Mouse (Mus musculus): ENCODE data around the gene Sec63. TPM values are rescaled to one million over a fixed set of nuclear protein-coding genes. Genes with fewer than 3 reads are reported as not detected.

Gene Sec63
- total RNA-seq, 2 experiments from 2014 or later, result 39.2 to 49.4 TPM

GRCm38 (mm10) chr10:42827155-42827554, 65.9 kb downstream of the Sec63 start:
- no peak for DNase-seq (ENCODE audit: low spot score in 2 of 2)

- DNase-seq (ENCODE audit: low spot score in 2 of 2), result no peak
Observed at GRCm38 (mm10) chr10:42830007-42830406, 68.7 kb downstream of the Sec63 start.

DNA sequence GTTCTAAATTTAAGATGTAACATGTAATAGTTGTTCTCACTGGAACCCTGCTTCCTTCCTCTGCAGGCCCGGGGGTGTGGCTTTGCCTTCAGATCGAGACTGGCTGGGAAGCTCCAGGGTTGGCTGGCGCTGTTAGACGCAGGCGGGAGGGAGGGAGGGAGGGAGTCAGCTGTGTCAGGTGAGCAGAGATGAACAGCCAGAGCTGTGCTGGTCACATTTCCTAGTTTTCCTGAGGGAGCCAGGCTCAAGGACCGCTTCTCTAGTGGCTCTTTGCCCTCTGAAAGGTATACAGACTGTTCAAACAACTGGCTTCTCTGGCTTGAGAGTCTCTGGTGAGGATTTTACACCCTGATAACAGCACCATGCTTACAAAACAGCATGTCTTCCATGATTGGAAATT, 69.1 kb downstream of the Sec63 start:
- DNase-seq (ENCODE audit: low spot score in 2 of 2), result no peak

DNA sequence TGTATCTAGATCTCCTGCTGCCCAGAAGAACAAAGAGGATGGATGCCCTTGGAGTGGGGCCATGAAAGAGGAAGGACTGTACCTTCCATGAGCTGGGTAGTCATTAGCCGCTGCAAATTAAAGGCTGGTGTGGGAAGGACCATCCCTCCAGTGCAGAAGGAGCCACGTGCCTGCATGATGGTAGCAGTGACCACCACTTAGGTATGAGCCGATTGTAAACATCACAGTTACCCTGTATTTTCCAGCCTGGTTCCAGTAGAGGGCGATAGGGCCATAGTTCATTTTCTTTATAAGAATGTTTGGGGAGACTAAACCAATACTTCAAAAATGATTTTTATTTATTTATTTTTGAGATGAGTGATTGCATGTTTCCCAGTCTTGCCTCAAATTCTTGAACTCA, 71.4 kb downstream of the Sec63 start:
- no peak for DNase-seq (ENCODE audit: low spot score in 2 of 2)

DNA sequence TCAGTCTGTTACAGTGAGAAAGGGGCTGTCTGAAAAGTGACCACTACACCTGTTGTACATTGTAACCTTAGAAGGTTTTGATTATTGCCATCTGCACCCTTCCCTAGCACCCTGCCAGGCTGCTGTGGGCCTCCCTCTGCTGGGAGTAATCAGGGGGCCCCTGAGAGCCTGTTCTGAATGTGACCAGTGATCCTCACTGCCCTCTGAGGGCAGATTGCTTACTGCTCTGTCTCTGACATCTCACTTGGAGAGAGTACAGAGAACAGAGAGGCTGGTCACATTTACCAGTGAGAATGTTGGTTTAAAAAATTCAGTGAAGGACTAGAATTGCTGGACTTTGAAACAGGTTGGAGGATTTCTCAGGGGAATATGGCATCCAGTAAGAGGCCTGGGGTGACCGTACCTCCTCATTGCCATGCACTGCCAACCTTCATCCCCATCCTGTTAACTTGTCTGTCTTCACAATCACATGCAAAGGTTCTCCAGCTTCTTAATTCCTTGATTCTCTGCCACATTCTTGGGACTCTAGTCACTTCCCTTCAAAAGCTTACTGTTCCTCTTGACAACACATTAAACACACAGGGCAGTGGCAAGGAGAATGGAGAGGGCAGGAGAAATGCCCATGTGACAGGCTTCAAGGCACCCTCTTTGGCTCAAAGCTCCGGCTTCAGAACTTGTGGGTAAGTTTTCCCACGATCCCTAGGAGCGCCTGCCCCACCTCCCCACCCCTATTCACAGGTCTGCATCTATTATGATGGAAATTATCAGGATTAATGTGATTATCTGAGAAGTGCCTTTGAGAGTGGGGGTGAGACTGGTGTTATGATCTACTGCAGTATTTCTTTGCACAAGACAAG, 72.8 kb downstream of the Sec63 start:
- no peak for DNase-seq (ENCODE audit: low spot score in 2 of 2)

DNA sequence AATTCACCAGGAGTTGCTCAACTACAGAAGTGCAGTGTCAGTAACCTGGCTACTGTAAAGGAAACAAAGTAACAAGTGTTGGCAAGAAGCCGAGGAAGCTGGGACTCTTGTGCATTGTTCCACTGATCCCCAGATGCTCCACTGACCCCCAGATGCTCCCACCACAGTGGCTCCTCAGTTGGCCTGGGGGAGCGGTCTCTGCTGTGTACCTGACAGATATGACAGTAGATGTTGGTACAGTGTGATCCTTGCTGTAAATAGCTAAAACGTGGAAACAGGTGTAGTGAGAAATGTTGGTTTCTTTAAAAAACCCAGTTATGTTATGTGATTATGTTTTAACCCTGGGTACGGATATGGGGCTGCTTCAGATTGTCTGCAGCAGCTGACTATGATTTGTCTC, 76.8 kb downstream of the Sec63 start:
- DNase-seq (ENCODE audit: low spot score in 2 of 2), result no peak

DNA sequence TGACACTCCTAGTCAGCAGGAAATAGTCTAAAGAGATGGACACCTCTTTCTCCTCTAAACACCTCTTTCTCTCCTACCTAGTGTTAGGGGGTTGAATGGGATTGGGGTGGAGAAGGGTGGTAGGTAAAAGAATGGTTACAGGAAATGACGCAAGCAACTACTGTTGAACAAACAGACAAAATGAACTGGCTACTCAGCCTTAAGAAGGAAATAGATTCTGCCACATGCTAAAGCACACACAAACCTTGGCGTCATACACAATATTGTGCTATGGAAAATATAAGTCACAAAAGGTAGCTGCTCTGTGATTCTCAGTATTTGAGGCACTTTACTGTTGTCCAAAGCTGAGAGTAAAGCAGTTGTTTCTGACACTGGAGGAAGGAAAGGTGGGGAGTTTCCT, 77.4 kb downstream of the Sec63 start:
- no peak for DNase-seq (ENCODE audit: low spot score in 2 of 2)

DNA sequence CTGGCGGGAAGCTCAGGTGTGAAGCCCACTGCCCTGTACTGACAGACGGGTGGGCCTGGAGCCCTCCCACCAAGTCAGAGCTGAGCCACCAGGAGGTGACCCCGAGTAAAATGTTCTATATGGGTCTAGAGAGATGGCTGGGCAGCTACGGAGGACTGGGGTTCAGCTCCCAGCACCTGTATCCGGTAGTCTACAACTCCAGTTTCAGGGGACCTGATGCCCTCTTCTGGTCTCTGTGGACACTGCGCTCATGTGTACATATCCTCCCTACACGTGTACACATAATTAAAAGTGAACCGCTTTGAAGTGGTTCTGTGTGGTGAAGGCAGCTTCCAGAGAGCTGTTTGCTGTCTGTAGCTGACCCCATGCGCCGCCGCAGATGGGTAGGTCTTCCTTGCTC, 78.7 kb downstream of the Sec63 start:
- DNase-seq (ENCODE audit: low spot score in 2 of 2), result no peak

DNA sequence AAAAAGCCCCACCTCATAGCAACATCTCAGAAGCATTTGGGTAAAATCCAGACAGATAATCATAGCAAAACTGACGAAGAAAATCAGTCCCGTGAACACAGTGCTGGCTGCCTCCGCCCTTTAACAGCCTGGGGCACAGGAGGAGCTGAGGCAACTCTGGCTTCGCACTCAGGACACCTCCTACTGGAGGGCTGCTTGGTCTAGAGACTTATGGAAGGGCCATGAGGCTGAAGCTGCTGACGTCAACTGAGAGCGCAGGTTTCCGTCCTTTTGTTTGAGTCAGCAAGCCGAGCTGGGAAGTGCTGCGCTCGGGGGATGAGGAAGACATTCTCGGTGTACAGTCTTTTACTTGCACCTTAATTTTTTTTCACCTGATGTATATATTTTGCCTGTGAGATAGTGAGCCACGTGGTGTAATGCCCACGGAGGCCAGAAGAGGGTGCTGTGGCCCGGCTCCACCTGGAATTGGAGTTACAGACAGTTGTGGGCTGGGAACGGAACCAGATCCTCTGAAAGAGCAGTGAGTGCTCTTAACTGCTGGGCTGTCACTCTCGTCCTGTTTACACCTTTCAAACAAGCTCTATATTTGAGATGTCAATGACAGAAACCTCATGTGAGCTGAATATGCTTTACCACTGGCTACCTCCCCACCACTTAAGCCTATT, 80.4 kb downstream of the Sec63 start:
- DNase-seq (ENCODE audit: low spot score in 2 of 2), result no peak

DNA sequence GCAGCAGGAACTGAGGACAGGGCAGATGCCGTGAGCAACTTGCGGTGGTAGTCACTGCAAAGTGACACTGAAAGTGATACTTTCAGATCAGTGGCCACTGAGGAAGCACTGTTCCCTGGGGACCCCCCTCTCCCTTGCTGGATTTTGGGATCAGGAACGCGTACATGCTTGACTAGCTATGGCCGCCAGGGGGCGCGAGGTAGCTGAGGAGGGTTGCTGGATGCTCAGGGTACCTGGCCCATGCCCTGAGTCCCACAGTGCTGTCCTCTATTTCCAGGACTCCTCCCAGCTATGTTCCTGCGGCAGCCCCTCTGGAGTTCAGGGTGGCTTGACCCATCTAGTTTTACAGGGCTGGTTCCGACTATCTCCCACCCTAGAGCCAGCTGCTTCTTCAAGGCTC, 81.1 kb downstream of the Sec63 start:
- DNase-seq (ENCODE audit: low spot score in 2 of 2), result peak; percentile 79 to 80

GRCm38 (mm10) chr10:42843416-42843815, 82.1 kb downstream of the Sec63 start:
- no peak for DNase-seq (ENCODE audit: low spot score in 2 of 2)

DNA sequence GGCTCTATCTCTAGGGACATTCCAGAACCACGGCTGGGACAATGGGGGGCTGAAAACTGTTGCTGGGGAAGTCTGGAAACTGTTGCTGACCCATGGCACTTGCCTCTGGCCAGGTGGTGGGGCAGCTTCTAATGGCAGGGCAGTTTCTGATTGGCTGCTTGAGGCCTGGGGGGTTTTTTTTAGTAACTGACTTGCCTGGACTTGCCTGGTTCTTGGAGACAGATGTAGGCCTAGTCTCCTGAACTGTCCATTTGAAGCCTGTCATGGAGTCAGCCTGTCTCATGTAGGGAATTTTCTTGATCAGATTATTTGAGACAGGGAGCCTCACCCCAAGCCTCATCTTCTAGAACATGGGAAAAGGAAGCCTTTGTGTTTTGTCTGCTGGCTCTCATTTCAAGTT, 84.2 kb downstream of the Sec63 start:
- no peak for DNase-seq (ENCODE audit: low spot score in 2 of 2)

- no peak for DNase-seq (ENCODE audit: low spot score in 2 of 2)
Observed at GRCm38 (mm10) chr10:42848179-42849080, 87.1 kb downstream of the Sec63 start.

DNA sequence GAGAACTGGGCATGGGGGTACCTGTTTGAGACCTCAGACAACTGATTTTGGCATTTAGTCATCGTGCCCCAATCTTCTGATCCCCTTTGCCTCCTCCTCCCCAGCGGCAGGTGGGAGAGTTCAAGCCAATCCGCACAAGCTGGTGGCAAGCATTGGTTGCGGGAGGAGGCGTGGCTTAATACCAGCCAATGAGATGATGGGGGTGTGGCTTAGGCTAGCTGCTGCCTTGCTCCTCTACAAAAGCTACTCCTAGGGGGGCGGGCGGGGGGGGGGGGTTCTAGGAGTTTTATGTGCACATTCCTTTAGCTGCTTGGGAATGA, 87.7 kb downstream of the Sec63 start:
- no peak for DNase-seq (ENCODE audit: low spot score in 2 of 2)

DNA sequence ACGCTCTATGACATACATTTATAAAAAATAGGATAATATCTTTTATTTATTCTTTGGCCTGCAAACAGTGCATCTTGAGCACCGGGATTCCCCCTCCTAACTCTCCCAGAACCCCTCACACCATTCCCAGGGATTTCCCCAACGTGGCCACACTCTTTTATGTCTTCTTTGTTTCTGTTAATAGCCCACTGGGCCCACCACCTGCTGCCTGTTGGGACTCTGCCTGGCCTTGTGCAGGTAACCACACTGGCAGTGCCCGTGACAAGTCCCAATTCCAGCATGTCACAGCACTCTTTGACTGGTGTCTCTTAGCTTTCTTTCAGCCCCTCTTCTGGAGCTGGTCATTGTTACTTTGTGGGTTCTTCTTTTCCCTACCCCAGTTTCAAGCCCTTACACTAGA, 93.5 kb downstream of the Sec63 start:
- DNase-seq (ENCODE audit: low spot score in 2 of 2), result no peak

DNA sequence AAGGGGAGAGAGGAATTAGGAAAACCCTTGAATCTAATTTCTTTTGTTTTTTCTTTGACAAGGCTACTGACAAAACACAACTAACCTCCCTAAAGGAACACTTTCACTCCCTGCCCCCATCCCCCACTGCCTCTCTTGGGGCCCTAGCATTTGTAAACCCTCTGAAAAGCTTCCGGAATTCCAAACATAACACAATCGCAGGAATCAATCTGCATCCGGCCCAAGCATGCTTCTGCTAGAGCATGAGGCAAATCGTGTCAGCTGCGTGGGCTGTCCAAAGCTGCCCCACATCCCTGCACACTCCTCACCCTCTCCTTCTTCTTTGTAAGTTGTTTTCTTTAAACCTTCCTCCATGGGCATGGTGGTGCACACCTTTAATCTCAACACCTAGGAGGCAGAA, 94.0 kb downstream of the Sec63 start:
- no peak for DNase-seq (ENCODE audit: low spot score in 2 of 2)

GRCm38 (mm10) chr10:42856574-42856973, 95.3 kb downstream of the Sec63 start:
- no peak for DNase-seq (ENCODE audit: low spot score in 2 of 2)

DNA sequence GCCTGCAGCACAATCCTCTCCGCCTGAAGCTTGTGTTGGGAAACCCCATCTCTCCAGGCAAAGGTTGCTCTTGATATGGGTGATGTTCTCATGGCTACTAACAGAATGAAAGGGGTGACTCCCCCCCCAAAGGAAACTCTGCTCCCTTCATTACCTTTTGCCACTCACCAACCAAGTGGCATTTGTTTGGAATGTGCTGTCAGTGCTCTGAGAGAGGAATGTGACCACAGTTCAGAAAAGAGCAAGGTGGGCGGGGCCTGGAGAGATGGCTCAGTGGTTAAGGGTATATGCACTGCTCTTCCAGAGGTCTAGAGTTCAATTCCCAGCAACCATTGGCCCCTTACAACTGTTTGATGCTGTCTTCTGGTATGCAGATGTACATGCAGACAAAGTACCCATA, 95.7 kb downstream of the Sec63 start:
- no peak for DNase-seq (ENCODE audit: low spot score in 2 of 2)

DNA sequence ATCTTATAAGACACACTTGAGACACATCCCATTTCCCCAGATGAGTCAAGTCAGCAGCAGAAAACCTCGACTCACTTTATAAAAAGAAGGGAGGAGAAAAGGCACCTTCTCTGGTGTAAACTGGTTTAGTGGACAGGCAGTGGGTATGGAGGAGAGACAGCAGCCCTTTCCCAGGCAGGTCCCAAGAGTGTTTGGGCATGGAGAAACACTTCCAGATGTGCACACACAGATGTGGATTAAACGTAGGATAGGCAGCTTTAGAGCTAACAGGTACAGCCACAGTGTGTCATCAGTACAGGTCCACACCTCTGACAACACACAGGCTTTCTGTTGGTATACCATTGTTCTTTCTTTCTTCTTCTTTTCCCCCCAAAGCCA, 98.5 kb downstream of the Sec63 start:
- no peak for DNase-seq (ENCODE audit: low spot score in 2 of 2)

- peak; percentile 19 to 27 for DNase-seq (ENCODE audit: low spot score in 2 of 2)
Observed at GRCm38 (mm10) chr10:42860159-42860911, 99.0 kb downstream of the Sec63 start, which contains the start of gene Scml4. Gene Scml4 (plus strand): TSS chr10:42860370.

- DNase-seq (ENCODE audit: low spot score in 2 of 2), result no peak
Observed at GRCm38 (mm10) chr10:42861446-42861845, 100.2 kb downstream of the Sec63 start.

Measured in layer of hippocampus, postnatal 10 days (tissue).